Mouse (Mus musculus) liver, adult 2 months (tissue): ENCODE measurements at regions not wholly inside any gene's neighbourhood (a gene's known extent, or its start where the extent isn't known, plus 50 kb on each side); places are given as distances from the start of the nearest gene placed in this dataset.

Experiments
- DNase-seq: peaks from one replicate; pipeline ENCODE4 v3.0.0-alpha.2; 2011; ENCODE audit warnings: low read depth, low spot score; ENCODE audit errors: extremely low read depth
- H3K27ac ChIP-seq: fragments of 200-500 bp; replicated peaks from 2 replicates; pipeline ENCODE4 v1.5.1; 2012; ENCODE audit warnings: low read depth, mild to moderate bottlenecking, control low read depth, inconsistent platforms, low read length; ENCODE audit not compliant: insufficient read depth
- H3K27me3 ChIP-seq: fragments of 200-500 bp; 2 replicates; pipeline ENCODE4 v1.6.1; 2012; ENCODE audit warnings: mild to moderate bottlenecking, moderate library complexity, low read length, inconsistent platforms; ENCODE audit not compliant: control insufficient read depth, insufficient read depth
- H3K36me3 ChIP-seq: fragments of 200-500 bp; 2 replicates; pipeline ENCODE4 v1.6.1; 2012; ENCODE audit warnings: low read length, inconsistent platforms; ENCODE audit not compliant: control insufficient read depth, insufficient read depth
- H3K4me1 ChIP-seq: fragments of 200-500 bp; 2 replicates; pipeline ENCODE4 v1.6.1; 2011; ENCODE audit warnings: low read length; ENCODE audit not compliant: control insufficient read depth, insufficient read depth
- H3K4me3 ChIP-seq: fragments of 200-500 bp; 2 replicates; pipeline ENCODE4 v1.5.1; 2011; ENCODE audit warnings: low read depth, mild to moderate bottlenecking, control low read depth, low read length, moderate library complexity; ENCODE audit not compliant: insufficient read depth
- H3K79me2 ChIP-seq: fragments of 200-500 bp; 2 replicates; pipeline ENCODE4 v1.6.1; 2012; ENCODE audit warnings: inconsistent platforms, mild to moderate bottlenecking, low read length, moderate library complexity; ENCODE audit not compliant: control insufficient read depth, insufficient read depth
- H3K9ac ChIP-seq: fragments of 200-500 bp; 2 replicates; pipeline ENCODE4 v1.6.1; 2012; ENCODE audit warnings: low read depth, mild to moderate bottlenecking, control low read depth, inconsistent platforms, low read length
- CTCF ChIP-seq: fragments of 200-500 bp; IDR thresholded peaks from 2 replicates; pipeline ENCODE4 v1.5.1; 2011; ENCODE audit warnings: low read depth, low read length, control low read depth
- POLR2A ChIP-seq: fragments of 200-500 bp; IDR thresholded peaks from 2 replicates; pipeline ENCODE4 v1.6.1; 2011; ENCODE audit warnings: low read length, control low read depth; ENCODE audit not compliant: insufficient read depth; ENCODE audit errors: extremely low read depth
- WGBS: fragments of 180-500 bp; shearing (Covaris S2); methylation state at CpG from one replicate; pipeline ENCODE4 v1.1.7; 2018; 5-methylcytosine and 5-hydroxymethylcytosine counted together

- Histone ChIP-seq H3K79me2 (no peaks in the 10 kb centered on the region), H3K4me1 (no peaks in the 10 kb centered on the region; the same call in none of the 2 replicates), H3K4me3 (no peak overlapping the region), H3K27ac (no peak overlapping the region), H3K36me3 (no peaks in the 10 kb centered on the region), H3K9ac (no peak overlapping the region), H3K27me3 (no peaks in the 10 kb centered on the region)
- 92% methylated on average over 15 of the region's 15 CpGs for WGBS
- no peak for DNase-seq
- TF ChIP-seq CTCF: no peak
- no peak for TF ChIP-seq POLR2A
These were observed 160.1 kb downstream of the Sall1 start for GRCm38 (mm10) chr8:88883751-88884390.

- TF ChIP-seq CTCF (no peak), POLR2A (no peak)
- H3K79me2 ChIP-seq: no peaks in the 10 kb centered on the region
- no peaks in the 10 kb centered on the region; the same call in none of the 2 replicates for H3K4me1 ChIP-seq
- WGBS: 26% methylated on average over 7 of the region's 7 CpGs
- H3K27me3 ChIP-seq: no peaks in the 10 kb centered on the region
- peak; percentile 78 for DNase-seq
- no peak overlapping the region for H3K9ac ChIP-seq
- no peak overlapping the region for H3K4me3 ChIP-seq
- H3K36me3 ChIP-seq: no peaks in the 10 kb centered on the region
- no peak overlapping the region for H3K27ac ChIP-seq
These were observed 164.1 kb downstream of the Sall1 start for GRCm38 (mm10) chr8:88879857-88880256.

GRCm38 (mm10) chr8:88877921-88878320, 166.0 kb downstream of the Sall1 start:
- WGBS: 89% methylated on average over 10 of the region's 10 CpGs
- H3K4me3 ChIP-seq: no peak overlapping the region
- no peaks in the 10 kb centered on the region for H3K36me3 ChIP-seq
- no peak for TF ChIP-seq CTCF
- no peak for TF ChIP-seq POLR2A
- no peaks in the 10 kb centered on the region for H3K27me3 ChIP-seq
- H3K27ac ChIP-seq: no peak overlapping the region
- no peak overlapping the region for H3K9ac ChIP-seq
- no peaks in the 10 kb centered on the region; the same call in none of the 2 replicates for H3K4me1 ChIP-seq
- H3K79me2 ChIP-seq: no peaks in the 10 kb centered on the region
- no peak for DNase-seq

- DNase-seq: peak; percentile 92
- TF ChIP-seq POLR2A: no peak
- TF ChIP-seq CTCF: no peak
- peaks cover 17% of the 10 kb centered on the region for H3K4me1 ChIP-seq
- 19% methylated on average over 10 of the region's 10 CpGs for WGBS
- H3K4me3 ChIP-seq: no peak overlapping the region
- H3K27me3 ChIP-seq: no peaks in the 10 kb centered on the region
- H3K36me3 ChIP-seq: no peaks in the 10 kb centered on the region
- H3K27ac ChIP-seq: peak overlapping the region; percentile 56
- H3K9ac ChIP-seq: no peak overlapping the region
- H3K79me2 ChIP-seq: no peaks in the 10 kb centered on the region
These were observed 166.1 kb downstream of the Cyld start for GRCm38 (mm10) chr8:88862846-88863455.

DNA sequence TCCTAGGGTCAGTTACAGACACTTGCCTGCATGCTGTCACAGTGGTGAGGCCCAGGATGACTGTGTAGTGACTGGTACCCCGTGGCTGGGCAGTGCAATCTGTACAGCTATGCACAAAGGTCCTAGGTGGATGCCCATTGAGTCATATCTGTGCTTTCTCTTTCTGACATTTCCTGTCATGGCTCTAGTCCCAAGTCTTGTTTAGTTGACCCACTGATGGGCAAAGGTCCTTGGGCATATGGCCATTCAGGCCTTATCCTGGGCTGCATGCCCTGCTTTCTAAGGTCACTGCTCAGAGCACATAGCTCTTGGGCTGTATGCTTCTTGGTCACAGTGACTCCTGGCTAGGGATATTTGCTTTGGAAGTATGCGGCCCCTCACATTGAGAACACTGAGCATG, 160.4 kb downstream of the Cyld start:
- DNase-seq: peak; percentile 99
- H3K27ac ChIP-seq: peak overlapping the region; percentile 71
- no peak overlapping the region for H3K4me3 ChIP-seq
- WGBS: 14% methylated on average over 2 of the region's 2 CpGs
- no peaks in the 10 kb centered on the region for H3K36me3 ChIP-seq
- H3K79me2 ChIP-seq: no peaks in the 10 kb centered on the region
- H3K4me1 ChIP-seq: peaks cover 12% of the 10 kb centered on the region
- TF ChIP-seq CTCF (no peak), POLR2A (no peak)
- no peaks in the 10 kb centered on the region for H3K27me3 ChIP-seq
- H3K9ac ChIP-seq: 0 out of 2 replicates have a peak overlapping the region, but pooled peaks have one; percentile 11

DNA sequence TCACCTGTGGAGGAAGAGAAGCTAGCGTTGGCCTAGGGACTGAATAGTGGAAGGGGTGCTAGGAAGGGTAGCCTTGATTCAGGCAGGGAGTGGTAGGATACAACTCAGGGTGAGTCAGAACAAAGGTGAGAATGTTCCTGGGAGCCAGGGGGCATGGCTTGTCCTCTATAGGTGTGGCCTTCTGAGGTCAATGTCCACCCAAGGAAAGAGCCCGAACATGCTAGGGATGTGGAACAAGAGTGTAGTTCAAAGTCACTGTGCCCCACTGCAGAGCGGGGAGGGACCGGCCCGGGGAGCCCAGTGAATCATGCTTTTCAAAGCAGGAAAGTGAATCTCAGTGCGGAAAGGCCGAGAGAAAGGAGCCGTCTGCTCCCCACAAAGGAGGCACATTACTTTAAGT, 156.4 kb downstream of the Cyld start:
- Histone ChIP-seq H3K4me3 (no peak overlapping the region), H3K9ac (no peak overlapping the region), H3K27me3 (no peaks in the 10 kb centered on the region), H3K27ac (no peak overlapping the region), H3K4me1 (peaks cover 9% of the 10 kb centered on the region), H3K36me3 (no peaks in the 10 kb centered on the region), H3K79me2 (no peaks in the 10 kb centered on the region)
- TF ChIP-seq CTCF: no peak
- TF ChIP-seq POLR2A: no peak
- DNase-seq: no peak
- 87% methylated on average over 8 of the region's 8 CpGs for WGBS
